Mouse (Mus musculus) hindbrain, embryonic 16.5 days (tissue): ENCODE data around the gene Rem1. TPM values are rescaled to one million over a fixed set of nuclear protein-coding genes. Genes with fewer than 3 reads are reported as not detected.

Experiments
- ATAC-seq: fragments of 200-750 bp; cut with Nextera tagmentation; 2 replicates; pipeline ENCODE4 v1.8.0; 2017; ENCODE audit warnings: moderate TSS enrichment, moderate library complexity
- H3K27ac ChIP-seq: fragments of 300-500 bp; sonication (generic); 2 replicates; pipeline ENCODE4 v1.5.1; 2014; ENCODE audit warnings: low read depth, mild to moderate bottlenecking, control low read depth, low read length, moderate library complexity
- H3K27me3 ChIP-seq: fragments of 300-500 bp; sonication (generic); replicated peaks from 2 replicates; pipeline ENCODE4 v1.6.1; 2014; ENCODE audit warnings: low read length; ENCODE audit not compliant: control insufficient read depth, insufficient read depth
- H3K36me3 ChIP-seq: fragments of 300-500 bp; sonication (generic); 2 replicates; pipeline ENCODE4 v1.6.1; 2014; ENCODE audit warnings: mild to moderate bottlenecking, low read length, moderate library complexity, mixed read lengths; ENCODE audit not compliant: control insufficient read depth, insufficient read depth
- H3K4me1 ChIP-seq: fragments of 300-500 bp; sonication (generic); 2 replicates; pipeline ENCODE4 v1.6.1; 2014; ENCODE audit warnings: low read depth, low read length; ENCODE audit not compliant: control insufficient read depth, insufficient read depth
- H3K4me2 ChIP-seq: fragments of 300-500 bp; sonication (generic); 2 replicates; pipeline ENCODE4 v1.6.1; 2014; ENCODE audit warnings: mild to moderate bottlenecking, low read length, control low read depth, moderate library complexity
- H3K4me3 ChIP-seq: fragments of 300-500 bp; sonication (generic); 2 replicates; pipeline ENCODE4 v1.5.1; 2014; ENCODE audit warnings: mild to moderate bottlenecking, low read length, control low read depth, moderate library complexity
- H3K9ac ChIP-seq: fragments of 300-500 bp; sonication (generic); 2 replicates; pipeline ENCODE4 v1.6.1; 2014; ENCODE audit warnings: low read depth, mild to moderate bottlenecking, control low read depth, low read length, moderate library complexity
- H3K9me3 ChIP-seq: fragments of 300-500 bp; sonication (generic); 2 replicates; pipeline ENCODE4 v1.6.1; 2014; ENCODE audit warnings: mild to moderate bottlenecking, low read length, moderate library complexity; ENCODE audit not compliant: control insufficient read depth
- WGBS: fragments of 180-500 bp; shearing (Covaris S2); extraction: QIAGEN DNeasy Blood & Tissue Kit; methylation state at CpG from one replicate; pipeline ENCODE4 v1.1.7; 2014; 5-methylcytosine and 5-hydroxymethylcytosine counted together
- polyA plus RNA-seq: library from polyadenylated mRNA; unstranded; fragments of >200 nt; fragmentation: Nextera tagmentation; extraction: Ambion mirVana; gene quantifications from 2 replicates; pipeline ENCODE4 v1.2.1, GENCODE M21; 2015

The Rem1 gene
- polyA plus RNA-seq, 1 experiment from 2014 or later: 0.80 TPM

DNA sequence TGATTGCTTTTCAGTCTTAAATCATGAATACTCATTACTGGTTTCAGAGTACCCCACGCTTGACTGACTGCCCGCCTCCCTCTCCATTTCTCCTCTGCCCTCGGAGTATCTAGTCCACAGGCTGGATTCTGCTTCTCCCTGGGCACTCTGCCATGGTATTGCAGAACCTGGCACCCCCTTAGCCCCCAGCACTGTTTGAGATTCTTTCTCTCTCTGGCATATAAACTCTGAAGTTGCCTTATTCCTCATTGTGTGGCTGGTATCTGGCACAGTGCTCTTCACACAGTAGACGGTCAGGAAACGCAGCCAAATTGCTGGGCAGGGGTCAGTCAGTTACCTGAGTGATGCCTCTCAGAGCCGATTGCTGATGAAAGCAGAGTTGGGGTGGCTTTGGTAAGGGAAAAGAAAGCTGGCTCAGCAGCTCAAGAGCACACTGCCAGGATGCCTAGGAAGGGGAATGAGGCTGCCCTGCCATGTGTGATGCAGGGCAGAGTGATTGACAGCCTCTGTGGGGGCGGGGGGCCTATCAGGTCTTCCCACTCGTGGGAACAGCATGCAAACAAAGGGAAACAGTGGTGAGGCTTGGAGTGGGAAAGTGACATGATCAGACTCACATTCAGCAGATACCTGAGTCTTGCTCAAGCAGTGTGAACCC lies 53.1 kb downstream of the Rem1 start:
- Histone ChIP-seq H3K4me3 (no peak overlapping the region), H3K9me3 (no peaks in the 10 kb centered on the region)
- peak; percentile 84 for ATAC-seq

DNA sequence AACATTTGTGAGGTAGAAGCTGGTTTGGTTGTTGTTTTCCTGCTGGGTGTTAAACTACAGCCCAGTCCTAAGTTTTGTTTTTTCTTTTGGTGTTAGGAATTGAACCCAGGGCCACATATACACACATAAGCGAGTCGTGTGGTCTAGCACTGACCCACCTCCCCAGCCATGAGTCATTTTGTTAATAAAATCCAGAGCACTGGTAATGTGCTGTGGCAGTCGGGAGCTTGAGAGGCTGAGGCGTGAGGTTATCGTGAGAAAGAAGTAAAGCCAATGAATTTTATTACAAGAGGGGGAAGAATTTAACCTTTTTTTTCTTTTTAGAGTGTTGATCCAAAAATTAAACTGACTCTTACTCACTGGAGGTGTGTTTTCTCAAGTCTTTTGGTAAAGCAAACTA lies 56.3 kb downstream of the Rem1 start:
- H3K36me3 ChIP-seq: peaks cover 71% of the 10 kb centered on the region
- H3K4me2 ChIP-seq: no peak overlapping the region
- H3K27me3 ChIP-seq: no peaks in the 10 kb centered on the region
- no peak overlapping the region for H3K9ac ChIP-seq
- H3K27ac ChIP-seq: no peak overlapping the region
- 92% methylated on average over 5 of the region's 5 CpGs for WGBS
- peaks cover 13% of the 10 kb centered on the region for H3K4me1 ChIP-seq
- ATAC-seq: no peak
- H3K9me3 ChIP-seq: no peaks in the 10 kb centered on the region
- no peak overlapping the region for H3K4me3 ChIP-seq

More for the DNA sequence above, 53.1 kb downstream of the Rem1 start:
- peaks cover 8% of the 10 kb centered on the region for H3K4me1 ChIP-seq
- H3K9ac ChIP-seq: no peak overlapping the region
- H3K27me3 ChIP-seq: no peaks in the 10 kb centered on the region
- peak overlapping the region; percentile 52; the same call in 1 of the 2 replicates for H3K27ac ChIP-seq
- peaks cover 56% of the 10 kb centered on the region for H3K36me3 ChIP-seq
- WGBS: 69% methylated on average over 8 of the region's 8 CpGs
- no peak overlapping the region for H3K4me2 ChIP-seq

Other genes starting within 250 kb of the Rem1 start
- gene Sox12, start 228.9 kb upstream of the Rem1 start, polyA plus RNA-seq: 10.5 and 11.8 TPM in 2 replicates
- 12.5 and 13.8 TPM in 2 replicates for gene Zcchc3, start 211.9 kb upstream of the Rem1 start, polyA plus RNA-seq
- 3.1 and 4.1 TPM in 2 replicates for gene 6820408C15Rik, start 211.4 kb upstream of the Rem1 start, polyA plus RNA-seq
- not detected in 2 replicates for gene Defb23, start 162.3 kb upstream of the Rem1 start, polyA plus RNA-seq
- gene Defb20, start 149.9 kb upstream of the Rem1 start, polyA plus RNA-seq: not detected in 2 replicates
- gene Defb22, start 136.8 kb upstream of the Rem1 start, polyA plus RNA-seq: not detected in 2 replicates
- gene Defb26, start 115.3 kb upstream of the Rem1 start, polyA plus RNA-seq: not detected in 2 replicates
- not detected in 2 replicates for gene Defb28, start 108.7 kb upstream of the Rem1 start, polyA plus RNA-seq
- not detected in 2 replicates for gene Defb29, start 86.9 kb upstream of the Rem1 start, polyA plus RNA-seq
- gene Gm17416, start 57.6 kb upstream of the Rem1 start, polyA plus RNA-seq: not detected in 2 replicates
- not detected in 2 replicates for gene Defb21, start 54.2 kb upstream of the Rem1 start, polyA plus RNA-seq
- not detected in 2 replicates for gene Defb19, start 46.6 kb upstream of the Rem1 start, polyA plus RNA-seq
- not detected in 2 replicates for gene Defb45, start 27.6 kb upstream of the Rem1 start, polyA plus RNA-seq
- gene Defb36, start 22.6 kb upstream of the Rem1 start, polyA plus RNA-seq: not detected in 2 replicates
- not detected in 2 replicates for gene Defb25, start 3.9 kb upstream of the Rem1 start, polyA plus RNA-seq
- gene H13, start 42.5 kb downstream of the Rem1 start, polyA plus RNA-seq: 172 and 178 TPM in 2 replicates
- gene Mcts2, start 60.1 kb downstream of the Rem1 start, polyA plus RNA-seq: 32.2 and 36.7 TPM in 2 replicates
- 56.8 and 68.4 TPM in 2 replicates for gene Id1, start 109.3 kb downstream of the Rem1 start, polyA plus RNA-seq
- 6.7 and 7.0 TPM in 2 replicates for gene Cox4i2, start 127.2 kb downstream of the Rem1 start, polyA plus RNA-seq
- gene Bcl2l1, start 204.8 kb downstream of the Rem1 start, polyA plus RNA-seq: 138 and 159 TPM in 2 replicates
- 14.8 and 19.8 TPM in 2 replicates for gene Tpx2, start 221.0 kb downstream of the Rem1 start, polyA plus RNA-seq